Mouse (Mus musculus) heart, postnatal 25 days (tissue): ENCODE measurements at regions not wholly inside any gene's neighbourhood (a gene's known extent, or its start where the extent isn't known, plus 50 kb on each side); places are given as distances from the start of the nearest gene placed in this dataset.

Experiments
- DNase-seq: peaks from one replicate; pipeline ENCODE4 v3.0.0; 2022; ENCODE audit warnings: low spot score
- intact Hi-C: fragments of 180-260 bp; cut with DNase I; formaldehyde crosslinking; loops from one replicate; pipeline ENCODE4 v1.15.1; 2025

- DNase-seq: no peak
- intact Hi-C loops: no loop called here
Measured at GRCm38 (mm10) chr16:80502559-80502958, 697.9 kb upstream of the Ncam2 start.

DNA sequence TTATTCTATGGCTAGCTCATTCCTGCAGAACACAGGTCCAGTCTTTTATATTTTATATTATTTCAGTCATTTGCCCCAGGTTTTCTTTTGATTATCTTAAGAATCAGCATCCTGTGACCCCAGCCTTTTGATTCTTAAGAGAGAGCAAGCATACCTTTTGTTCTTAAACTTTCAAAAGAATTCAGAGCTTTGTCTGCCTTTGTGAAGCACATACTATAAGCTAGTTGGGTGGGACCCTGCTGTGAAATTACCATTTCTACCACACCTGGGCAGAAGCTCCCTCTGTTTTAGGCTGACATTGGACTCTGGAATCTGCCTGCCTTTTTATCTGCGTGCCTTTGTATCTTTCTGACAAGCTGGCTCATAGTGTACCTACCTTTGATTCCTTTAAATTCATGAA is 697.2 kb upstream of the Ncam2 start:
- DNase-seq: no peak
- intact Hi-C loops: no loop called here

DNA sequence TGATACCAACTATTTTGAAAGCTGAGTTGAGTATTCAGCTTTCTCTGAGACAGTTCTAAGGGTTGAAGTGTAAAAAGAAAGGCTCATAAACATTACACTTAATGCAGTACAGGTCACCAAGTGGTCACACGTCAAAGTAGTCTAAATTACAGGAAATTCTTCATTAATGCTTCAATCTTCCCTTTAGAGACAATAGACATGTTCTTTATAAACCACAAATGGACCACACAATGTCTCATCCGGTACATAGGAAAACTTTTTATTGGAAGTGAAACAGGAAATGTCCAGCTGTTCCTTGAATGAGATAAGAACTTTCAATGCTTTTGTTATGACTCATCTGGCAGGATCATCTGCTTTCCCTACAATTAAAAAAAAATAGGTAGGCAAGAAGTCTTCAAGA is 687.8 kb upstream of the Ncam2 start:
- no peak for DNase-seq
- intact Hi-C loops: loop anchor here (10.0 kb wide), 1 partner anchor 72 kb away; no protein-coding TSS in a partner anchor

- DNase-seq: no peak
- intact Hi-C loops: loop anchor here (5.0 kb wide), 1 partner anchor 524 kb away; no protein-coding TSS in a partner anchor
Measured at GRCm38 (mm10) chr16:80538039-80538438, 662.5 kb upstream of the Ncam2 start.

- DNase-seq: no peak
- intact Hi-C loops: no loop called here
Measured at GRCm38 (mm10) chr16:80546598-80546997, 653.9 kb upstream of the Ncam2 start.

DNA sequence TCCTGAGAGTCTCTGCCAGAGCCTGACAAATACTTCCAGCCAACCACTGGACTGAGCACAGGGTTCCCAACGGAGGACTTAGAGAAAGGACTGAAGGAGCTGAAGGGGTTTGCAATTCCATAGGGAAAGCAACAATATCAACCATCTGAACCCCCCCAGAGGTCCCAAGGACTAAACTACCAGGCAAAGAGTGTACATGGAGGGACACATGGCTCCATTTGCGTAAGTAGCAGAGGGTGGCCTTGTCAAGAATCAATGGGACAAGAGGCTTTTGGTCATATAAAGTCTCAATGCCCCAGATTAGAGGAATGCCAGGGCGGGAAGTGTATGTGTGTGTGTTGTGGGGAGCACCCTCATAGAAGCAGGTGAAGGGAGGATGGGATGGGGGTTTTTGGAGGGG is 633.4 kb upstream of the Ncam2 start:
- intact Hi-C loops: no loop called here
- no peak for DNase-seq

GRCm38 (mm10) chr16:80587278-80587677 is 613.2 kb upstream of the Ncam2 start:
- DNase-seq: peak; percentile 1
- intact Hi-C loops: loop anchor here (10.0 kb wide), 1 partner anchor 72 kb away; no protein-coding TSS in a partner anchor

GRCm38 (mm10) chr16:80603943-80604342 is 596.6 kb upstream of the Ncam2 start:
- no peak for DNase-seq
- intact Hi-C loops: no loop called here
